Mouse (Mus musculus) layer of hippocampus, postnatal 25 days (tissue): ENCODE measurements around the gene Aff3. TPM values are rescaled to one million over a fixed set of nuclear protein-coding genes. Genes with fewer than 3 reads are reported as not detected.

Experiments used
- DNase-seq, 2 experiments: peaks; one replicate each; pipeline ENCODE4 v3.0.0; 2022; ENCODE audit warnings: mixed read lengths in 2 of 2, low spot score in 1 of 2; ENCODE audit errors: extremely low spot score in 1 of 2
- total RNA-seq, 2 experiments: library from RNA; stranded (reverse); gene quantifications; 2 replicates each; pipeline ENCODE4 v1.2.3; 2021

The Aff3 gene
- total RNA-seq, 2 experiments from 2014 or later, result 97.6 to 113 TPM

- DNase-seq, result no peak
These were observed 58.0 kb downstream of the Aff3 start for GRCm38 (mm10) chr1:38606741-38607140.

- no peak for DNase-seq
These were observed 59.3 kb downstream of the Aff3 start for GRCm38 (mm10) chr1:38605426-38605825.

GRCm38 (mm10) chr1:38604611-38605010 lies 60.1 kb downstream of the Aff3 start:
- no peak for DNase-seq

- no peak for DNase-seq
These were observed 62.8 kb downstream of the Aff3 start for GRCm38 (mm10) chr1:38601802-38602508.

GRCm38 (mm10) chr1:38595311-38595710 lies 69.4 kb downstream of the Aff3 start:
- DNase-seq, result no peak

- no peak for DNase-seq
These were observed 70.0 kb downstream of the Aff3 start for GRCm38 (mm10) chr1:38594766-38595165.

- DNase-seq, result no peak
These were observed 73.6 kb downstream of the Aff3 start for GRCm38 (mm10) chr1:38591194-38591593.

- DNase-seq, result no peak
These were observed 76.0 kb downstream of the Aff3 start for GRCm38 (mm10) chr1:38588741-38589140.

- no peak for DNase-seq
These were observed 82.4 kb downstream of the Aff3 start for GRCm38 (mm10) chr1:38582328-38582727.

GRCm38 (mm10) chr1:38580572-38580971 lies 84.2 kb downstream of the Aff3 start:
- no peak for DNase-seq

GRCm38 (mm10) chr1:38578339-38578738 lies 86.4 kb downstream of the Aff3 start:
- no peak for DNase-seq

- DNase-seq, result no peak
These were observed 97.0 kb downstream of the Aff3 start for GRCm38 (mm10) chr1:38567791-38568190.

GRCm38 (mm10) chr1:38566101-38566678 lies 98.6 kb downstream of the Aff3 start:
- DNase-seq, result no peak

GRCm38 (mm10) chr1:38565295-38565777 lies 99.4 kb downstream of the Aff3 start:
- no peak for DNase-seq

- DNase-seq, result no peak
These were observed 102.2 kb downstream of the Aff3 start for GRCm38 (mm10) chr1:38562397-38563199.

GRCm38 (mm10) chr1:38561331-38561730 lies 103.4 kb downstream of the Aff3 start:
- DNase-seq, result no peak

- no peak for DNase-seq
These were observed 104.1 kb downstream of the Aff3 start for GRCm38 (mm10) chr1:38560666-38561065.

- no peak for DNase-seq
These were observed 107.1 kb downstream of the Aff3 start for GRCm38 (mm10) chr1:38557615-38558014.

GRCm38 (mm10) chr1:38554546-38554945 lies 110.2 kb downstream of the Aff3 start:
- DNase-seq, result no peak

GRCm38 (mm10) chr1:38553090-38553489 lies 111.7 kb downstream of the Aff3 start:
- no peak for DNase-seq

GRCm38 (mm10) chr1:38550579-38550978 lies 114.2 kb downstream of the Aff3 start:
- DNase-seq, result no peak
